Mouse (Mus musculus) limb, embryonic 12.5 days (tissue): ENCODE data around the gene Ggta1. TPM values are rescaled to one million over a fixed set of nuclear protein-coding genes. Genes with fewer than 3 reads are reported as not detected.

ENCODE experiments used
- ATAC-seq: fragments of 200-750 bp; cut with Nextera tagmentation; 2 replicates; pipeline ENCODE4 v1.8.0; 2017; ENCODE audit warnings: low read depth, moderate TSS enrichment; ENCODE audit not compliant: insufficient number of reproducible peaks, insufficient read depth, low FRiP score, low TSS enrichment
- H3K27ac ChIP-seq: fragments of 300-500 bp; sonication (generic); 2 replicates; pipeline ENCODE4 v1.5.1; 2016; ENCODE audit warnings: mild to moderate bottlenecking, moderate library complexity
- H3K27me3 ChIP-seq: fragments of 300-500 bp; sonication (generic); 2 replicates; pipeline ENCODE4 v1.6.1; 2016; ENCODE audit warnings: mild to moderate bottlenecking, moderate library complexity
- H3K36me3 ChIP-seq: fragments of 300-500 bp; sonication (generic); 2 replicates; pipeline ENCODE4 v1.6.1; 2016; ENCODE audit warnings: mild to moderate bottlenecking, moderate library complexity
- H3K4me1 ChIP-seq: fragments of 300-500 bp; sonication (generic); replicated peaks from 2 replicates; pipeline ENCODE4 v1.6.1; 2016
- H3K4me2 ChIP-seq: fragments of 300-500 bp; sonication (generic); 2 replicates; pipeline ENCODE4 v1.6.1; 2016; ENCODE audit warnings: mild to moderate bottlenecking, moderate library complexity
- H3K4me3 ChIP-seq: fragments of 300-500 bp; sonication (generic); replicated peaks from 2 replicates; pipeline ENCODE4 v1.5.1; 2016; ENCODE audit warnings: mild to moderate bottlenecking
- H3K9ac ChIP-seq: fragments of 300-500 bp; sonication (generic); replicated peaks from 2 replicates; pipeline ENCODE4 v1.6.1; 2016; ENCODE audit warnings: mild to moderate bottlenecking, moderate library complexity
- H3K9me3 ChIP-seq: fragments of 300-500 bp; sonication (generic); 2 replicates; pipeline ENCODE4 v1.6.1; 2016; ENCODE audit warnings: mild to moderate bottlenecking, moderate library complexity
- WGBS: fragments of 180-500 bp; shearing (Covaris S2); methylation state at CpG from one replicate; pipeline ENCODE4 v1.1.7; 2016; 5-methylcytosine and 5-hydroxymethylcytosine counted together
- polyA plus RNA-seq: library from polyadenylated mRNA; unstranded; fragments of >200 nt; fragmentation: Nextera tagmentation; extraction: Ambion mirVana; gene quantifications from 2 replicates; pipeline ENCODE4 v1.2.1, GENCODE M21; 2016

Ggta1 gene
- polyA plus RNA-seq, 1 experiment from 2014 or later = 7.8 TPM

DNA sequence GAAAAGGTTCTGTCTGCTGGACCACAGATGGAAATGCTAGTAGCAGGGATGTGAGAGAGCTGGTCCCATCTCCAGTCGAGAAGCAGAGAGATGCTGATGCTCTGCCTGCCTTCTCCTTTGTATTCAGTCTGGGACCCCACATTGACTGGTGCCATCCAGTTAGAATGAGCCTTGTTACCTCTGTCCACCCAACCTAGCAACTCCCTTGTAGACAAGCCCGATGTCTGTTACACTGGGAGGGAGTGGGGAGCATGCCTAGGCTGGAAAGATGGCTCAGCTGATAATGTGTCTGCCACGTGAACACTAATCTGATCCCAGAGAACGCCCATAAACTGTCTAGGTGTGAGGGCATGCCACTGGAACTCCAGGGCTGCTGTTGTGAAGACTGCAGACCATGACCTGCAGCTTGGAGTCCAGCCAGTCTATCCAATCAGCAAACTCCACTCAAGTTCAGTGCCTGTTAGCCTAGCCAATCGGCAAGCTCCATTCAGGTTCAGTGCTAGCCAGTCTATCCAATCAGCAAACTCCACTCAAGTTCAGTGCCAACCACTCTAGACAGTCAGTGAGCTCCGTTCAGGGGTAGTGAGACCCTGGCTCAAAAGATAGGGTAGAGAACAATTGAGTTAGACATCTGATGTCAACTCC, 64.7 kb downstream of the Ggta1 start:
- H3K4me2 ChIP-seq = no peak overlapping the region
- H3K4me1 ChIP-seq = no peaks in the 10 kb centered on the region
- H3K4me3 ChIP-seq = no peak overlapping the region
- 0 out of 2 replicates have a peak, but pooled peaks cover 5% of the 10 kb centered on the region for H3K27me3 ChIP-seq
- H3K9me3 ChIP-seq = no peaks in the 10 kb centered on the region
- WGBS = 74% methylated on average over 6 of the region's 6 CpGs
- H3K27ac ChIP-seq = no peak overlapping the region
- no peak overlapping the region for H3K9ac ChIP-seq
- no peak for ATAC-seq
- H3K36me3 ChIP-seq = no peaks in the 10 kb centered on the region

DNA sequence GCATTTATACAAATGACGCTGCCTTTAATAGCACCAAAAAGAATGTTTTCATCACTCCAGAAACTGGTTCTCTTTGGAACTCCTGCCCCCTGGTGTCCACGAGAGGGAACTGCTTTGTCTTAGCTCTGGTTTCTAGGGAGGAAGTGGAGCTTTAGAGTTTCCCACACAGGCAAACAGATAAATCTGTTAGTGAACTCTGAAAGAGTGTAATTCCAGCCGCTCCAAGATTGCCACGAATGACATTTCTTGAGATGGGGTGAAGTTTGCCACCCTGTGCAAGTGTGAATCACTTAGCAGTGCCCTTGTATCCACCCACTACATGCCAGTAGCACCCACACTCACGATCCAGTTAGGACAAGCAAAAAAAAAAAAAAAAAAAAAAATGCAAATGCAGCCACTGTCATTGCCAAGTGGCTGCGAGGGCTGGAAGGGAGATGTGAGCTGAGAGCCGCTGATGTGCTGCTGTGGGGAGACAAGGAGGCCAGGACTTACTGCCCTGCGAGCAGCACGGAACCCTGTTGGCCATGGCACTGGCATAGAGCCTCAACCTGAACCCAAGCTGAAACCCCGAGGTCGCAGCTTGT, 65.3 kb downstream of the Ggta1 start:
- no peak overlapping the region for H3K4me3 ChIP-seq
- ATAC-seq = no peak

DNA sequence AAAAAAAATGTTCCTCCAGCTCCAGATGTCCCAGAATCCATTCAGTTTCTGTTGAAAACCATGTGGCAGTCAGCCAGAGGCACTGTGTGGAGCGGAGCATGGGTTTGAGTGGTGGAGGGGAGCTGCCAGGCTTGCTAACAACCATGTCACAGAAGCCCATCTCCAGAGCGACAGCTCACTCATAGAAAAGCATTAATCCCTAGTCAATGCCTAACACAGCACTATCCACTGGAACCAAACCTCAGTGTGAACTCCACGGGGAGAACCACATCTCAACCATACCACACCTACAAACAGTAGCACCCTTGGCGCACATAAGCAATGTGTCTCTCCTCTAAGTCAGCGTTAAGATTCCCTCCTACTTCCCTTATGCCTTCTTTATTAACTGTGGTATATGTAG, 65.9 kb downstream of the Ggta1 start, which contains the start of gene 4930402F06Rik:
Gene 4930402F06Rik (minus strand): TSS at position 80 of the 400 bp plus-strand sequence.
- WGBS = 72% methylated on average over 5 of the region's 5 CpGs
- peak; percentile 52; the same call in 1 of the 2 replicates for ATAC-seq

More for the DNA sequence above, 65.3 kb downstream of the Ggta1 start:
- 52% methylated on average over 11 of the region's 11 CpGs for WGBS
- H3K9me3 ChIP-seq = no peaks in the 10 kb centered on the region
- H3K36me3 ChIP-seq = no peaks in the 10 kb centered on the region
- no peaks in the 10 kb centered on the region for H3K4me1 ChIP-seq
- H3K9ac ChIP-seq = no peak overlapping the region
- H3K27ac ChIP-seq = no peak overlapping the region
- 0 out of 2 replicates have a peak, but pooled peaks cover 5% of the 10 kb centered on the region for H3K27me3 ChIP-seq
- no peak overlapping the region for H3K4me2 ChIP-seq

DNA sequence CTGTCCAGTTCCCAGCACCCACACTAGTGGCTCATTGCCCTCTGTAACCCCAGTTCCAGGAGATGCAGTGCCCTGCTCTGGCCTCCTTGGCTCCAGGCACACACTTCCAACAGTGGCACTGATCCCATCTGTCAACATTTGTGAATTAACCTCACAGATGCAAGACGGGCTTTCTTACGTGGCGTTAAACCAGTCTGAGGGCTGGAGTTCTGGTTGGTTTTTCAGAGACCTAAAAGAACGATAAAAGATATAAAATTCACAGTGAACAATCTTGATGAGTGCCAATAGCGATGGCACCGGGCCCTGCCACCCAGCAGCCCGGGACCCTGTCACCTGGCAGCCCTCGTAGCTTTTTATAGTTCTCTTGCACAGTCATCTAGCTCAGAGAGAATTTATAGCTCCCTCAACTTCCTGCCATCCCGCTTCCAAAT, 77.6 kb downstream of the Ggta1 start:
- Histone ChIP-seq H3K27me3 (no peaks in the 10 kb centered on the region), H3K4me2 (no peak overlapping the region), H3K27ac (no peak overlapping the region), H3K4me1 (peaks cover 6% of the 10 kb centered on the region; the same call in 1 of the 2 replicates), H3K9ac (no peak overlapping the region), H3K4me3 (no peak overlapping the region), H3K9me3 (no peaks in the 10 kb centered on the region), H3K36me3 (no peaks in the 10 kb centered on the region)
- WGBS = 50% methylated on average over 9 of the region's 9 CpGs
- ATAC-seq = no peak

More for the DNA sequence above, 65.9 kb downstream of the Ggta1 start, which contains the start of gene 4930402F06Rik:
- H3K36me3 ChIP-seq = no peaks in the 10 kb centered on the region
- no peak within 1 kb of the TSS for H3K4me2 ChIP-seq
- H3K9me3 ChIP-seq = no peaks in the 10 kb centered on the region
- no peak within 1 kb of the TSS for H3K27ac ChIP-seq
- no peak within 1 kb of the TSS for H3K4me3 ChIP-seq
- no peaks in the 10 kb centered on the region for H3K4me1 ChIP-seq
- H3K9ac ChIP-seq = no peak within 1 kb of the TSS
- 0 out of 2 replicates have a peak, but pooled peaks cover 5% of the 10 kb centered on the region for H3K27me3 ChIP-seq

DNA sequence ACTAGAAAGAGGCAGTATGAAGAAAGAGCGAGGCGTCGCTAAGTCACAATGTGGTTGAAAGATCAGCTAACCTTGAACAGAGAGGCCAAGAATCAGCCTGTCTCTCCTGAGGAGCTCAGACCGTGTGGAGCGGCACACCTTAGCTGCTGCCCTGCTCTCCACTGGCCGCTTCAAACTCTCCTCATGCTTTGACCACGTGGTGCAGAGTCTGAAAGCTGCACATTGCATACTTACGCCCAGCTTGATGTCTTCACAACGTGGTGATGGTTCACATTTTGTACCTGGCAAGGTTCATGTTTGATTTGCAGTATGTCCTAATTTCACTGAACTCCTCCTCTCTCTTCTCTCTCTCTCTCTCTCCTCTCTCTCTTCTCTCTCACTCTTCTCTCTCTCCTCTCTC, 83.7 kb downstream of the Ggta1 start:
- H3K27me3 ChIP-seq = no peaks in the 10 kb centered on the region
- no peak overlapping the region for H3K4me2 ChIP-seq
- 71% methylated on average over 9 of the region's 9 CpGs for WGBS
- H3K4me3 ChIP-seq = no peak overlapping the region
- H3K27ac ChIP-seq = no peak overlapping the region
- H3K4me1 ChIP-seq = no peaks in the 10 kb centered on the region
- no peaks in the 10 kb centered on the region for H3K9me3 ChIP-seq
- no peak overlapping the region for H3K9ac ChIP-seq
- no peaks in the 10 kb centered on the region for H3K36me3 ChIP-seq
- ATAC-seq = no peak

DNA sequence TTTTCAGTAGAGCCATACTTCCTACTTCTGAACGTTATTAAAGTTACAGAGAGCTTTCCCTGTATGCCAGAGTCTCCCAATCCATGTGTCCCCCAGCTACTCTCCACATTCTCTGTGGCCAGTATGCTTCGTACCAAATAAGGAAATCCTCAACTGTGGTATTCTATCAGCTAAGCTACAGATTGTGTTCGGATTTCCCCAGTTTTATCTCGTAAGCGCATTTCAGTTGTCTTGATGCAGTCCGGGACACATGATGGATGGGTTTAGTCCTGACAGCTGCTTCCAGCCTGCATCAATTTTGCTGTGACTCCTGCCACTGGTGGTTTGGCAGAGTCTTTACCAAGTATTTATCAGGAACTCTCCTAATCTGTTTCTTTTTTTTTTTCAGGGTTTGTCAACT, 85.4 kb downstream of the Ggta1 start:
- Histone ChIP-seq H3K4me1 (no peaks in the 10 kb centered on the region), H3K4me2 (no peak overlapping the region), H3K36me3 (no peaks in the 10 kb centered on the region), H3K4me3 (no peak overlapping the region), H3K9me3 (no peaks in the 10 kb centered on the region), H3K9ac (no peak overlapping the region), H3K27ac (no peak overlapping the region), H3K27me3 (no peaks in the 10 kb centered on the region)
- 57% methylated on average over 6 of the region's 6 CpGs for WGBS
- ATAC-seq = no peak

DNA sequence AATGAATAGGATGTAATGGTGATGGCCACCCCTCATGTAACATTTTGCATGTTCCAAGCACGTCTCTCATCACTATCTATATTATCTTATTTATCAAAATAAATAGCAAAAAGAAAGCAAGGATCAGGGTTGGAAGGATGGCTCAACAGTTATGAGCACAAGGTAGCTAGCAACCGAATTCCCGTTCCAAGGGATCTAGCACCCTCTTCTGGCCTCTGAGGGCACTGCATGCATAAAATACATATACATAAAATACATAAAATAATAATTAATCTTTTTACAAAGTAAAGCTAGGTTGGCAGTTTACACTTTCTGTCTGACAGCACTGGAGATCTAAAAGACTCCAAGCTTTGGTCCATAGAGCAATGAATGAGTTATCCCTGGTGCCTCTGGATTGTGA, 90.0 kb downstream of the Ggta1 start:
- no peak for ATAC-seq
- WGBS = 15% methylated on average over 3 of the region's 3 CpGs
- H3K4me2 ChIP-seq = no peak overlapping the region
- H3K4me3 ChIP-seq = no peak overlapping the region
- no peaks in the 10 kb centered on the region for H3K9me3 ChIP-seq
- no peaks in the 10 kb centered on the region for H3K36me3 ChIP-seq
- no peak overlapping the region for H3K9ac ChIP-seq
- no peak overlapping the region for H3K27ac ChIP-seq
- no peaks in the 10 kb centered on the region for H3K27me3 ChIP-seq
- H3K4me1 ChIP-seq = no peaks in the 10 kb centered on the region

DNA sequence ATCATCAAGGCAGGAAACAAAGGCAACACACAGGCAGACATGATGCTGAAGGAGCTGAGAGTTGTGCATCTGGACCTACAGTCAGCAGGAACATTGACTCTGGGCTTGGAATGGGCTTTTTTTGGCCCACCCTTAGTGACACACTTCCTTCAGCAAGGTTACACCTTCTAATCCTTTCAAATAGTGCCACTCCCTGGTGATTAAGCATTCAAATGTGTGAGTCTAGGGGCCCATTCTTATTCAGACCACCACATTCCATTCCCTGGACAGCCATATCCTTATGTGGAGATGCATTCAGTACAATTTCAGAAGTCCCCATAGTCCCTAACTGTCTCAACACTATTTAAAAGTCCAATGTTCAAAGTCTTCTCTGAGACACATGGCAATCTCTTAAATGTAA, 92.3 kb downstream of the Ggta1 start:
- Histone ChIP-seq H3K36me3 (no peaks in the 10 kb centered on the region), H3K4me2 (no peak overlapping the region), H3K4me3 (no peak overlapping the region), H3K9me3 (no peaks in the 10 kb centered on the region), H3K27ac (no peak overlapping the region), H3K4me1 (no peaks in the 10 kb centered on the region), H3K27me3 (no peaks in the 10 kb centered on the region), H3K9ac (no peak overlapping the region)
- ATAC-seq = no peak

DNA sequence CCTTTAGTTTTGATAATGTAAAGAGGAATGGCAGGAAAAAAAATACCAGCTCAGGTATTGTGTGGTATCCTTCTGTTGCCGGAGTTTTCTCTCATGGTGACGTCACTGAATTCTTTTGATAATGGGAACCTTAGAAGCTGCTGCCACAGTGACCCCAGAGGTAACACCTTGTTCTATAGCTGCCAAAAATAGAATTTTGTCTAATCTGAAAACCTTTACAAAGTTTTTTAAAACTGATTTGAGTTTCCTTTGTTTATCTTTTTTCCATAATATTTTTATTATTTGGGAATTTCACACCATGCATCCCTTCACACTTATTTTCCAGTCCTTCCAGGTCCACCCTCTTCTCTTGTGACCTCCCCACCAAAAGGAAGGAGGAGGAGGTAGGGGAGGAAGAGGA, 95.4 kb downstream of the Ggta1 start, which contains the start of gene 4930568D16Rik:
Gene 4930568D16Rik (minus strand): TSS at position 101 of the 400 bp plus-strand sequence.
- Histone ChIP-seq H3K9ac (no peak within 1 kb of the TSS), H3K27ac (no peak within 1 kb of the TSS), H3K4me1 (no peaks in the 10 kb centered on the region), H3K9me3 (0 out of 2 replicates have a peak, but pooled peaks cover 2% of the 10 kb centered on the region), H3K27me3 (no peaks in the 10 kb centered on the region), H3K4me2 (no peak within 1 kb of the TSS), H3K36me3 (no peaks in the 10 kb centered on the region), H3K4me3 (no peak within 1 kb of the TSS)
- no peak for ATAC-seq
- 85% methylated on average over 2 of the region's 2 CpGs for WGBS
